Mouse (Mus musculus): ENCODE measurements around the gene Ormdl2. TPM values are rescaled to one million over a fixed set of nuclear protein-coding genes. Genes with fewer than 3 reads are reported as not detected.
A peak's percentile ranks its signal among the peaks of the same experiment; 100 is the strongest.

The Ormdl2 gene
- polyA plus RNA-seq, 1 experiment from 2014 or later: 80.6 TPM

DNA sequence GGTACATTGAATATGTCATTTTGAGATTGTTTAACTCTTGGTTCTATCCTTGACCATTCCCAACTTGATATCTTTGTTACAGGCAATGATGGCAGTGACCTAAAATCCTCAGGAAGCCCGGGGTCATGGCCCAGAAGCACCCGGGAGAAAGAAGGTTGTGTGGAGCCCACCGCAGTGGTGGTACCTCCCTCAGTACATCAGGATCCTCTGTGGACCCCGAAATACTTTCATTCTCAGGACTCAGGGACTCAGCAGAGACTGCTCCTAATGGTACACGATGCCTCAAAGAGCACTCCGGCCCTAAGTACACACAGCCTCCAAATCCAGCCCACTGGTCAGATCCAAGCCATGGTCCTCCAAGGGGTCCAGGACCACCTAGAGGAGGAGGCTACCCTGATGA is 15.4 kb downstream of the Ormdl2 start:
- peak overlapping the region; percentile 100 for H3K4me2 ChIP-seq (ENCODE audit: low read depth, low read length)
- WGBS (ENCODE audit: insufficient replicate concordance): 55% methylated on average over 6 of the region's 6 CpGs
- DNase-seq (no peak), ATAC-seq (no peak)
- H3K9ac ChIP-seq (replicated peaks): peak overlapping the region; percentile 91
- TF ChIP-seq EP300 (IDR thresholded peaks at IDR 0.05; ENCODE audit: low read depth) (no peak), CTCF (IDR thresholded peaks at IDR 0.05; ENCODE audit: low read depth) (no peak)
- peak overlapping the region; percentile 98; the same call in 1 of the 2 replicates for H3K27ac ChIP-seq (ENCODE audit: low read depth)
- H3K36me3 ChIP-seq (replicated peaks; ENCODE audit: insufficient read depth, low read length): peaks cover 11% of the 10 kb centered on the region
- peak overlapping the region; percentile 95 for H3K4me3 ChIP-seq (ENCODE audit: low read depth, low read length)
- H3K9me3 ChIP-seq (ENCODE audit: low read length): no peaks in the 10 kb centered on the region
- no peaks in the 10 kb centered on the region for H3K27me3 ChIP-seq (ENCODE audit: insufficient read depth, low read length)
- peaks cover 31% of the 10 kb centered on the region for H3K4me1 ChIP-seq (ENCODE audit: insufficient read depth)

DNA sequence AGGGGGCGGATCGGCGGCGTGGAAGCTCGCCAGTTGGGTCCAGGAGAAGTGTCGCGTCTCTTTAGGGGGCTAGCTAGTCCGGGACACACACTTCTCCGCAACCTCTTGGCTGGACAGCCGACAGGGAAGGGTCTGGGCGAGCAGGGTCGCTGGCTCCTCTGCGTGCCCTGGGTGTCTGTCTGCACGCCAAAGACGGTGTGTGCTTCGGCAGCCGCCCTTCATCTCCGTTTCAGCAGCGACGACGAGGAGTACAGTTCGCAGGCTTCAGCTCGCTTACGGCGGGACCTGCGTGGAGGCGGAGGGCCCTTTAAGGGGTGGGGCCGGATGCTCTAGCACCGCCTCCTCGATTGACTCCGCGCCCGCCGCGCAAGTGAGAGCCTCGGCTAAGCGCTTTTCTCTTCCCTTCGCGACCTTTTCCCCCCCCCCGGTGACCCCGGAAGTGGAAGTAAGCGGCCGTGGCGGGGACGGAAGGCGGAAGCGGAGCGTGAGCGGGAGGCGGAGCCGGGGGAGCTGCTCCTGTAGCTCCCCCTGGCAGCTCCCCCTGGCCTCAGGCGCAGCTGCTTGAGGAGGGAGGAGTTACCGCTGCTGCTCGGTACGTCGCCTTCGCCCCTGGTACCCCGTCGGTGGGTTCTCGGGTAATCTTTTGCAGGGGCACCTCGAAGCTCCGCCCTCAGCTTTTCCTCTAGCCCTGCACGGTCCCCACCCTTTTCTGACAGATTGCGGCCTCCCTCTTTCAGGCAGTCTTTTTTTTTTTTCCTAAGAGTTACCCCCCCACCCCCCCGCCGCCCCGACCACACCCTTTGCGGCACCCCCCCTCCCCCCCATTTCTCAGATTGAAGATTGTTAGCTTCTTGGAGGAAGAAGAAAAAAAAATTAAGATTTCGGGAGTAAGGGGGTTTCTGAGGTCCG is 16.1 kb downstream of the Ormdl2 start:
- Histone ChIP-seq H3K27me3 (ENCODE audit: insufficient read depth, low read length) (no peaks in the 10 kb centered on the region), H3K9me3 (ENCODE audit: low read length) (no peaks in the 10 kb centered on the region), H3K4me3 (ENCODE audit: low read depth, low read length) (peak overlapping the region; percentile 95), H3K36me3 (replicated peaks; ENCODE audit: insufficient read depth, low read length) (peaks cover 10% of the 10 kb centered on the region), H3K4me1 (ENCODE audit: insufficient read depth) (peaks cover 31% of the 10 kb centered on the region), H3K27ac (ENCODE audit: low read depth) (peak overlapping the region; percentile 98), H3K9ac (replicated peaks) (peak overlapping the region; percentile 91), H3K4me2 (ENCODE audit: low read depth, low read length) (peak overlapping the region; percentile 100)
- DNase-seq (peak; percentile 99), ATAC-seq (peak; percentile 96)
- under 1% methylated on average over 70 of the region's 70 CpGs for WGBS (ENCODE audit: insufficient replicate concordance)
- peak; percentile 51; the same call in 1 of the 2 replicates for TF ChIP-seq EP300 (IDR thresholded peaks at IDR 0.05; ENCODE audit: low read depth)
- TF ChIP-seq CTCF (IDR thresholded peaks at IDR 0.05; ENCODE audit: low read depth): peak; percentile 55

DNA sequence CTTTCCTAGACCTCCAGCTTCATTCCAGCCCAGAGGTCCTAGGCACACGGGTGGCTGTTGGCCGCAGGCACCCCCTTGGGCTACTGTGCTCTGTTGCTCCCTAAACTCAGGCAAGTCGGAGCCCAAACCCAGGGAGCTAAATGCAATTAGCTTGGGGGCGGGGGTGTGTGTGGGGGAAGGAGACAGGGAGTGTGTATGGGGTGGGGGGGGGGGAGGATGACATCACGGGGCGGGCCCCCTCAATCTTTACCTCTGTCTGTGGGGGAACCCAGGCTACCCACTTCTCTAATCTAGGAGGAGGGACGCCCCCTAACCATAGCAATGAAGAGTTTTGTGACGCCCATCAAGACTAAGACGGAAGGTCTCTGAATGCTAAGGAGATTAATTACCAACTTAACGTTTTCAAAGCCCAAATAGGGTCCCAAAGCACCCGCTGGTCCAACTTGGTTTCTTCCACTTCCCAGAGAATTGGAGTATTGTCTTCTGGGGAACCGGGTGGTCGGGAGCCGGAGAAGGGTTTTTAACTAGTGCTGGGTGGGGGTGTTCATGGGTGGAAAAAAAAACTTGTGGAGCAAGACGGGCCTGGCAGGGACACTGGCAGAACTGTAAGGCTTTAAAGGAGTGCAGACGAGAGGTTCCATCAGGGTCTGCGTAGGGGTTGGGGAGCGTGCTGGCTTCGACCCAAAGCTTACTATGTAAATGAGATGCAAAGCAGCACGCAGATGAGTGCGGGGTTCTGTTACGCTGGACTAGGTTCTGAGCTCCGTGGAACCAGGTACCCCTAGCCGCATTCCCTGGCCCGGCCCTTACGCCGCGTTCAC is 17.0 kb downstream of the Ormdl2 start, which contains the start of gene Tmem198b:
Tmem198b (minus strand) TSS at position 100 of the 821 bp plus-strand sequence.
- Histone ChIP-seq H3K27me3 (ENCODE audit: insufficient read depth, low read length) (no peaks in the 10 kb centered on the region), H3K4me1 (ENCODE audit: insufficient read depth) (peaks cover 31% of the 10 kb centered on the region), H3K27ac (ENCODE audit: low read depth) (peak within 1 kb of the TSS; percentile 98), H3K9ac (replicated peaks) (peak within 1 kb of the TSS; percentile 91), H3K9me3 (ENCODE audit: low read length) (no peaks in the 10 kb centered on the region), H3K4me3 (ENCODE audit: low read depth, low read length) (peak within 1 kb of the TSS; percentile 95), H3K36me3 (replicated peaks; ENCODE audit: insufficient read depth, low read length) (peaks cover 8% of the 10 kb centered on the region), H3K4me2 (ENCODE audit: low read depth, low read length) (peak within 1 kb of the TSS; percentile 100)
- DNase-seq (peak; percentile 67), ATAC-seq (peak; percentile 47)
- WGBS (ENCODE audit: insufficient replicate concordance): under 1% methylated on average over 27 of the region's 28 CpGs
- TF ChIP-seq CTCF (IDR thresholded peaks at IDR 0.05; ENCODE audit: low read depth): no peak
- no peak for TF ChIP-seq EP300 (IDR thresholded peaks at IDR 0.05; ENCODE audit: low read depth)

DNA sequence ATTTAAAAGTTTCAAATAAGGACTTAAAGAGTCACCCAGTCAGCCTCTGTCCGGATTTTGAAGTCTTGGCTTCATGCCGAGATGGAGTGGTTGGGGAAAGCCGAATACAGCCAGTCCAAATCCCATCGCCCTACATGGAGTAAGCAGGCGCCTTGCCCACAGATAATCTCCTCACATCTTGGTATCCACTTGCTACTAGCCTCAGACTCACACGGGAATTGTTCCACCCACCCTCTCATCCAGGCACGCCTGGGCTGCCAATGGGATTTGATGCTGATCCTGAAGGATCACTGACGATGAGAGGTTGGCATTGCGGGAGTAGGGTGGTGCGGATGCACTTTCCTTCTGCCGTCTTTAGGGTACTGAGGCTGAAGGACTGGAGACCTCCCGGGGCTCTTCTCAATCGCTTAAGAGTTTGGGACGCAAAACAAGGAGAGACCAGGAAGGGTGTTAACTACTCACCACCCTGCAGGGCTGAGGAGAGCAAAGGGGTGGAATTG is 17.6 kb downstream of the Ormdl2 start, which contains the start of gene Dnajc14:
Dnajc14 (plus strand) TSS at position 292 of the 500 bp plus-strand sequence.
- DNase-seq (peak; percentile 33), ATAC-seq (no peak)
- Histone ChIP-seq H3K36me3 (replicated peaks; ENCODE audit: insufficient read depth, low read length) (peaks cover 6% of the 10 kb centered on the region; the same call in 1 of the 2 replicates), H3K4me1 (ENCODE audit: insufficient read depth) (peaks cover 30% of the 10 kb centered on the region), H3K4me2 (ENCODE audit: low read depth, low read length) (peak within 1 kb of the TSS; percentile 100), H3K9me3 (ENCODE audit: low read length) (no peaks in the 10 kb centered on the region), H3K4me3 (ENCODE audit: low read depth, low read length) (peak within 1 kb of the TSS; percentile 95), H3K27me3 (ENCODE audit: insufficient read depth, low read length) (no peaks in the 10 kb centered on the region), H3K27ac (ENCODE audit: low read depth) (peak within 1 kb of the TSS; percentile 98), H3K9ac (replicated peaks) (peak within 1 kb of the TSS; percentile 91)
- WGBS (ENCODE audit: insufficient replicate concordance): 2% methylated on average over 14 of the region's 14 CpGs
- TF ChIP-seq EP300 (IDR thresholded peaks at IDR 0.05; ENCODE audit: low read depth): no peak
- TF ChIP-seq CTCF (IDR thresholded peaks at IDR 0.05; ENCODE audit: low read depth): no peak

DNA sequence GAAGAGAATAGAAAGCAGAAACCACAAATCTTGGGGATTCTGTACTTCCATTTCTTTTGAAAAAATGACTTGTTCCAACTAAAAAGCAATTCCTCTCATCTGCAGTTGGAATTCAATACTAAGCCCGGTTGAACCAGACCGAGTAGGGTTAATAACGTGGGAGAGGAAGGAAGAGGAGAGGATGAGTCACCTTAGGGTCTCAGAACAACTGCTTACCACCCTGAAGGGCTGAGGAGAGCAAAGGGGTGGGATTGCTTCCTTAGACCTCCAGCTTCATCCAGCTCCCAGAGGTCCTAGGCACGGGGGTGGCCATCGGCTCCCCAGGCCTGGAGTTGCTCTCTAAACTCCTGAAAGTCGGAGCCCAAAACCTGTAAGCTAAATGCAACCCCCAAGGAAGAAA is 18.1 kb downstream of the Ormdl2 start:
- ATAC-seq: no peak
- peaks cover 27% of the 10 kb centered on the region for H3K4me1 ChIP-seq (ENCODE audit: insufficient read depth)
- H3K27ac ChIP-seq (ENCODE audit: low read depth): peak overlapping the region; percentile 98
- 14% methylated on average over 6 of the region's 6 CpGs for WGBS (ENCODE audit: insufficient replicate concordance)
- H3K4me3 ChIP-seq (ENCODE audit: low read depth, low read length): peak overlapping the region; percentile 95
- no peak for DNase-seq
- H3K9ac ChIP-seq (replicated peaks): peak overlapping the region; percentile 91
- H3K4me2 ChIP-seq (ENCODE audit: low read depth, low read length): peak overlapping the region; percentile 100
- 0 out of 2 replicates have a peak, but pooled peaks cover 9% of the 10 kb centered on the region for H3K36me3 ChIP-seq (replicated peaks; ENCODE audit: insufficient read depth, low read length)
- H3K9me3 ChIP-seq (ENCODE audit: low read length): no peaks in the 10 kb centered on the region
- H3K27me3 ChIP-seq (ENCODE audit: insufficient read depth, low read length): no peaks in the 10 kb centered on the region
- TF ChIP-seq EP300 (IDR thresholded peaks at IDR 0.05; ENCODE audit: low read depth) (no peak), CTCF (IDR thresholded peaks at IDR 0.05; ENCODE audit: low read depth) (no peak)

Measured in liver, postnatal 0 days (tissue).